Mouse (Mus musculus) forebrain, embryonic 12.5 days (tissue): ENCODE measurements at regions not wholly inside any gene's neighbourhood (a gene's known extent, or its start where the extent isn't known, plus 50 kb on each side); places are given as distances from the start of the nearest gene placed in this dataset.

Experiments used
- ATAC-seq: fragments of 200-750 bp; cut with Nextera tagmentation; 2 replicates; pipeline ENCODE4 v1.8.0; 2017; ENCODE audit warnings: moderate TSS enrichment; ENCODE audit not compliant: low FRiP score
- H3K27ac ChIP-seq: fragments of 300-500 bp; sonication (generic); 2 replicates; pipeline ENCODE4 v1.5.1; 2016; ENCODE audit warnings: mild to moderate bottlenecking
- H3K27me3 ChIP-seq: fragments of 300-500 bp; sonication (generic); 2 replicates; pipeline ENCODE4 v1.6.1; 2016; ENCODE audit warnings: mild to moderate bottlenecking
- H3K36me3 ChIP-seq: fragments of 300-500 bp; sonication (generic); replicated peaks from 2 replicates; pipeline ENCODE4 v1.6.1; 2016; ENCODE audit warnings: mild to moderate bottlenecking
- H3K4me1 ChIP-seq: fragments of 300-500 bp; sonication (generic); 2 replicates; pipeline ENCODE4 v1.6.1; 2016
- H3K4me2 ChIP-seq: fragments of 300-500 bp; sonication (generic); 2 replicates; pipeline ENCODE4 v1.6.1; 2016; ENCODE audit warnings: mild to moderate bottlenecking, moderate library complexity
- H3K4me3 ChIP-seq: fragments of 300-500 bp; sonication (generic); replicated peaks from 2 replicates; pipeline ENCODE4 v1.5.1; 2016; ENCODE audit warnings: mild to moderate bottlenecking
- H3K9ac ChIP-seq: fragments of 300-500 bp; sonication (generic); 2 replicates; pipeline ENCODE4 v1.6.1; 2016; ENCODE audit warnings: mild to moderate bottlenecking
- H3K9me3 ChIP-seq: fragments of 300-500 bp; sonication (generic); 2 replicates; pipeline ENCODE4 v1.6.1; 2016
- WGBS: fragments of 180-500 bp; shearing (Covaris S2); methylation state at CpG from one replicate; pipeline ENCODE4 v1.1.7; 2016; 5-methylcytosine and 5-hydroxymethylcytosine counted together

GRCm38 (mm10) chr2:107964841-107965240 is 674.4 kb downstream of the Kcna4 start:
- Histone ChIP-seq H3K4me3 (no peak overlapping the region), H3K27me3 (no peaks in the 10 kb centered on the region), H3K4me2 (no peak overlapping the region), H3K9me3 (no peaks in the 10 kb centered on the region), H3K9ac (no peak overlapping the region), H3K4me1 (peaks cover 11% of the 10 kb centered on the region), H3K36me3 (no peaks in the 10 kb centered on the region), H3K27ac (no peak overlapping the region)
- 0 out of 2 replicates have a peak, but pooled peaks have one; percentile 41 for ATAC-seq
- WGBS, result 88% methylated on average over 2 of the region's 2 CpGs

DNA sequence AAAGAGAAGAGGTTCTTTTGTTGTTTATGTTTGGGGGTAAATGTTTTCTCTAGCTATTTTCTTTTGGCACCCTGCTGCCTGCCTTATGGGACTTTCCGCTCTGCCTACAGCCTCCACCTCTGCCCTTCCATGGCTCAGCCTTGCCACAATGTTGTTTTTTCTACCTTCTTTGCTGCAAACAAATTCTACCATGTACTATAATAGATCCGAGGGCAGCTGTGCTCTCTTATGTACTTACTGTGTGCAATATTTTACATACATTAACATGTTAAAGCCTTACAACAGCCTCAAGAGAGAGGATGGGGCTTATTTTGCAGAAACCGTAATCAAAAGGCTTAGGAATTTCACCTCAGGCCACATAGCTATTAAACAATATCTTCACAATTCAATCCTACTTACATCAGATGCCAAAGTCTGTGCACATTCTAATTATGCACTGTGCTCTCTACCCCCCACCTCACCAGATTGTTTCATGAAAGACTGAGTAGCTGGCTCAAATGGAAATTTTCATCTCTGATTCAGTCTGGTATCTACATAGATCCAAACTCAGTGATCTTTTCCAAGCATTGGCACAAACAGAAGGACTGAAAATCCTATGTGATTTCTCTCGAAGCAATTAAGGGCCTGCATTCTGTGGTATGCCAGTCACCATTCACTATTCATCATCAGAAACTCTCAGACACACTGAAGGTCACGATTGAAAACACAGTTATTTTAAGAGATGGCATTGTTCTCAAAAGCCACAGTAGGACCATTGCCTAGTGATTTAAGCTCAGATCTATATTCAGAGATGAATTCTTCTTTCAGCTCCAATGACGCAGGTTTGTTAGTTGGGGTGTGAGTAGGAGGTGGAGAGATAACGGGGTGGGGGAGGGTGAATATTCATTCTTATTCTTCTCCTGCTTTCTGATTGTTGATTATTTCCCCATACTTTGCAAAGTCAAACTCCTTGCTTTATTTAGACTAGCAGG is 675.2 kb downstream of the Kcna4 start:
- Histone ChIP-seq H3K9ac (no peak overlapping the region), H3K27ac (no peak overlapping the region), H3K9me3 (no peaks in the 10 kb centered on the region), H3K36me3 (no peaks in the 10 kb centered on the region), H3K4me2 (no peak overlapping the region), H3K4me3 (no peak overlapping the region), H3K4me1 (peaks cover 11% of the 10 kb centered on the region), H3K27me3 (no peaks in the 10 kb centered on the region)
- WGBS, result 26% methylated on average over 7 of the region's 7 CpGs
- peak; percentile 41 for ATAC-seq

DNA sequence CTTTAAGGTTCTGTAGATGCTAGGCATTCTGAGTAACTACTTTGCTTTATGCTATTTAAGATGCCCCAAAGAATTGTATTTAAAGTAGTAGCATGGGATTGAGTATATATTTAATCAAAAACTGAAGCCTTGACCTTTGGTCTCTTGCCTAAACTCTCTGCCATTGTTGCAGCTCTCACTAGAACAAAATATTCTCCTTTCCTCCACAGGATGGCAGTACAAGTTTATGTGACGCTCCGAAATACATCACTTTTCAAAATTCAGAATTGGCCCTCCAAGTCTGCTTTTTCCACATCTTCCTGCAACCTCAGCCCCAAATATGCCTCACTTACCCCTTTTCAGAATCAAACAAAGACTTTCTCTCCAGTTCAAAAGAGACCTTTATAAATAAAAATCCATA is 678.1 kb downstream of the Kcna4 start:
- H3K4me2 ChIP-seq, result no peak overlapping the region
- no peaks in the 10 kb centered on the region for H3K27me3 ChIP-seq
- no peak overlapping the region for H3K9ac ChIP-seq
- WGBS, result 46% methylated on average over 2 of the region's 2 CpGs
- peaks cover 11% of the 10 kb centered on the region for H3K4me1 ChIP-seq
- no peaks in the 10 kb centered on the region for H3K36me3 ChIP-seq
- 0 out of 2 replicates have a peak, but pooled peaks have one; percentile 30 for ATAC-seq
- no peaks in the 10 kb centered on the region for H3K9me3 ChIP-seq
- H3K27ac ChIP-seq, result no peak overlapping the region
- no peak overlapping the region for H3K4me3 ChIP-seq

DNA sequence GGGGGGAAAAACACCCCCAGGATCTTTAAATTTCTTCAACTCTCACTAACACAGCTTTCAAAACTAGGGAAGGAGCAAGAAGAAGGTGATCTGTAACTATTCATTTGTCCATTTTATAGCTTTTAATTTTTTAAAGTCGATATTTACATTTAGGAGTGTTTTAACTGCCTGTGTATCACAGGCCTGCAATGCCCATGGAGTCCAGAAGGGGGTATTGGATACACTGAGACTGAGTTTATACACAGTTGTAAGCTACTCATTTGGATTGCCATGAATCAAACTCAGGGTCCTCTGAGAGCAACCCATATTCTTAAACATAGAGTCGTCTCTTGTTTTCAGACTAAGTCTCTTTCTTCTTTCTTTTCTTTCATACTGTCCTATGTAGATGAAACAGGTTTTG is 679.1 kb downstream of the Kcna4 start:
- no peaks in the 10 kb centered on the region for H3K9me3 ChIP-seq
- peaks cover 11% of the 10 kb centered on the region for H3K4me1 ChIP-seq
- 89% methylated on average over 2 of the region's 2 CpGs for WGBS
- H3K4me3 ChIP-seq, result no peak overlapping the region
- H3K36me3 ChIP-seq, result no peaks in the 10 kb centered on the region
- H3K4me2 ChIP-seq, result no peak overlapping the region
- no peak overlapping the region for H3K27ac ChIP-seq
- no peaks in the 10 kb centered on the region for H3K27me3 ChIP-seq
- no peak overlapping the region for H3K9ac ChIP-seq
- no peak for ATAC-seq

DNA sequence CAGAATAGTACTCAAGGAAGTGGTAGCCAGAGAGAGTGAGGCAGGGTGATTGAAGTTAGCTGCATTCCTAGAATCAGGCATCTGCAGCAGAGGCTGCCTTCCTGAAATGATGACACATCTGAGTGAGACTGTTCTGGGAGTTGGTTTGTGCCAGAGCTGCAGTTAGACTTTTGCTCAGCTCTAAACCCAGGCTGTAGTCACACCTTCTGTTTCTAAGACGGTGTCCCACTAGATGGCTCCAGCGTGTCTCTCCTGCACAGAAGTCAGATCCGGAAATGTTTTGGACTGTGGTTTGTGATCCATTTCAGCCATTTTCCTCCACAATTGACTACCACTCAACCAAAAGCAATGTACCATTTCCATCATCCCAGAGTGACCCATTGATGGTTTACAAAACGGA is 683.1 kb downstream of the Kcna4 start:
- Histone ChIP-seq H3K4me2 (no peak overlapping the region), H3K27me3 (no peaks in the 10 kb centered on the region), H3K9me3 (no peaks in the 10 kb centered on the region), H3K27ac (no peak overlapping the region), H3K4me1 (no peaks in the 10 kb centered on the region), H3K4me3 (no peak overlapping the region), H3K36me3 (no peaks in the 10 kb centered on the region), H3K9ac (no peak overlapping the region)
- WGBS, result 68% methylated on average over 4 of the region's 4 CpGs
- no peak for ATAC-seq

DNA sequence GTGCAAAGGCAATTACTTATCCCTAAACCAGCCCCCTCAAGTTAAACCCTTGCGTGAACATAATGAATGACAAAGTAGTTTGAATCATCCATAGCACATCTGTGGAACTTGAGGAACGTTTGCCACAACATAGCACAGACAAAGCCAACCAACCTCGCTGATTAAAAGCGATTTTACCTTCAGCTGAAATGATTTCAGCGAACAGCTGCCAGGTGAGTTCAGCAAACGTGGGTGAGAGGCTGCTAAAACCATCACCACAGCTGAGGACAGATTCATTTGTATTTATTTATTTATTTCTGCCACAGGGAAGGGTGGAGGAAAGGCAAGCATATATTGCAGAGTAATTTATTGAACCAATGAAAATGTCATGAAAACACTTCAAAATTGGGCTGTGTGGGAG is 704.4 kb downstream of the Kcna4 start:
- H3K4me3 ChIP-seq, result no peak overlapping the region
- no peaks in the 10 kb centered on the region for H3K27me3 ChIP-seq
- 77% methylated on average over 6 of the region's 6 CpGs for WGBS
- H3K4me1 ChIP-seq, result no peaks in the 10 kb centered on the region
- H3K9me3 ChIP-seq, result no peaks in the 10 kb centered on the region
- no peaks in the 10 kb centered on the region for H3K36me3 ChIP-seq
- no peak for ATAC-seq
- H3K9ac ChIP-seq, result no peak overlapping the region
- H3K27ac ChIP-seq, result no peak overlapping the region
- H3K4me2 ChIP-seq, result no peak overlapping the region

- Histone ChIP-seq H3K4me3 (no peak overlapping the region), H3K27me3 (no peaks in the 10 kb centered on the region), H3K36me3 (no peaks in the 10 kb centered on the region), H3K9me3 (no peaks in the 10 kb centered on the region), H3K4me2 (no peak overlapping the region), H3K27ac (no peak overlapping the region), H3K9ac (no peak overlapping the region), H3K4me1 (no peaks in the 10 kb centered on the region)
- ATAC-seq, result no peak
- WGBS, result 85% methylated on average over 3 of the region's 3 CpGs
Measured at GRCm38 (mm10) chr2:108011534-108011933, 721.1 kb downstream of the Kcna4 start.

- Histone ChIP-seq H3K9ac (no peak overlapping the region), H3K4me1 (no peaks in the 10 kb centered on the region), H3K4me3 (no peak overlapping the region), H3K27ac (no peak overlapping the region), H3K9me3 (no peaks in the 10 kb centered on the region), H3K36me3 (no peaks in the 10 kb centered on the region), H3K4me2 (no peak overlapping the region), H3K27me3 (no peaks in the 10 kb centered on the region)
- no peak for ATAC-seq
- 69% methylated on average over 3 of the region's 3 CpGs for WGBS
Measured at GRCm38 (mm10) chr2:108023206-108023605, 732.8 kb downstream of the Kcna4 start.

DNA sequence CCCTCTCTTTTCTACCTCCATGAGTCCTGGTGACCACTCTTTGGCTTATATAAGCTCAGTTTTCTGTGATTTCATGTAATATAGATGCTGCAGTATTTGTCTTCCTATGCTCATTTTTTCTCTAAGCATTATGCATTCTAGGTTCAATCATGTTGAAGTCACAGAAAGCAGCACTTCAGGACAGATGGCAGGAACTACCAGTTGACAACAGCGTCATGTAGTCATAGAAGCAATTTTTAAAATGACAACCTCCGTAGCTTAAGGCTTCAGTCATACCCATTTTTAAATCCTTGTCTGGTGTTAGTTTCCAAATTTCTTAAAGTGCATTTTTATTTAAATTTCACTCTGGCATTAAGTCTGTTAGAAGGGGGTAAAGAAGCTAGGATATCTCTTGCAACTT is 740.2 kb downstream of the Kcna4 start:
- Histone ChIP-seq H3K27ac (no peak overlapping the region), H3K9me3 (no peaks in the 10 kb centered on the region), H3K4me2 (no peak overlapping the region), H3K9ac (no peak overlapping the region), H3K4me1 (peaks cover 13% of the 10 kb centered on the region), H3K4me3 (no peak overlapping the region), H3K36me3 (no peaks in the 10 kb centered on the region), H3K27me3 (no peaks in the 10 kb centered on the region)
- ATAC-seq, result no peak
- WGBS, result 96% methylated on average over 2 of the region's 2 CpGs

DNA sequence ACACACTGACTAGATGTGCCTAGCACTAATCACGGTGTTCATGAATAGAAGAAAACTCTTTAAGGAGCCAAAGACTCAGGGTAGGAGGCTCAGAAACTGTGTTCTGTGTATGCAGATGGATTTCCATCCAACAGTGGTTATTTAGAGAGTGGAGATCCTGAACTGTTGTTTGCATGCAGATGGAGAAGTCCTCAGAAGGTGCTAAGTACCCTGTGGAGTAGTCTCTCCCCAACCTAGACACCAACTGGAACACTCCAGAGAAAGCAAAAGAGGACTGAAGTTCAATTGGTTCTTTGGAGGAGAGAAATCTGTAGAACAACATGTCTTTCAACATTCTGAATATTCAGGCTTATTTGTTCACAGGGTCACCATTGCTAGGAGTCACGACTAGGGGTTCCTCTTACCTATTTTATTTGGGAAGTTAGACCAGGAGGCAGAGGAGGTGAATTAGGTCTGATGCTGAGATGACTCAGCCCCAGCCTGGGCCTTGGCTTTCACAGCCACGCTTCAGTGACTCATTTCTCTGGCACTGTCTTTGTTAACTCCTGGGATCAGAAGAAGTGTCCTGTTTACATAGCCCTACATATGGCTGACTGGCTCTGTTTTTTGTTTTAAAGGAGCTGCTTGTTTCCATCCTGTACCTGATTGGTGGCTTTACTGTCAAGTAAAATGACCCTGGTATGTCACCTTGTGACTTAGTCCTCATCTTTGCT is 742.0 kb downstream of the Kcna4 start:
- Histone ChIP-seq H3K9ac (no peak overlapping the region), H3K4me1 (peaks cover 13% of the 10 kb centered on the region), H3K4me2 (no peak overlapping the region), H3K27ac (no peak overlapping the region), H3K27me3 (no peaks in the 10 kb centered on the region), H3K9me3 (no peaks in the 10 kb centered on the region), H3K36me3 (no peaks in the 10 kb centered on the region), H3K4me3 (no peak overlapping the region)
- 61% methylated on average over 3 of the region's 3 CpGs for WGBS
- 0 out of 2 replicates have a peak, but pooled peaks have one; percentile 51 for ATAC-seq

GRCm38 (mm10) chr2:108033328-108034182 is 743.1 kb downstream of the Kcna4 start:
- Histone ChIP-seq H3K9ac (no peak overlapping the region), H3K4me2 (no peak overlapping the region), H3K36me3 (no peaks in the 10 kb centered on the region), H3K27ac (no peak overlapping the region), H3K27me3 (no peaks in the 10 kb centered on the region), H3K4me1 (peaks cover 13% of the 10 kb centered on the region), H3K4me3 (no peak overlapping the region), H3K9me3 (no peaks in the 10 kb centered on the region)
- WGBS, result 55% methylated on average over 8 of the region's 8 CpGs
- ATAC-seq, result peak; percentile 72

GRCm38 (mm10) chr2:108034882-108035281 is 744.4 kb downstream of the Kcna4 start:
- no peaks in the 10 kb centered on the region for H3K36me3 ChIP-seq
- WGBS, result 41% methylated on average over 4 of the region's 4 CpGs
- H3K4me2 ChIP-seq, result no peak overlapping the region
- H3K9ac ChIP-seq, result no peak overlapping the region
- H3K4me3 ChIP-seq, result no peak overlapping the region
- no peaks in the 10 kb centered on the region for H3K27me3 ChIP-seq
- peaks cover 13% of the 10 kb centered on the region for H3K4me1 ChIP-seq
- H3K27ac ChIP-seq, result no peak overlapping the region
- no peaks in the 10 kb centered on the region for H3K9me3 ChIP-seq
- ATAC-seq, result no peak
